Mouse (Mus musculus): ENCODE data around the gene Klhl10. TPM values are rescaled to one million over a fixed set of nuclear protein-coding genes. Genes with fewer than 3 reads are reported as not detected.

Gene Klhl10
- 0.63 and 0.71 TPM in 2 replicates for polyA plus RNA-seq (2015; fragmentation: Nextera tagmentation; extraction: Ambion mirVana)

DNA sequence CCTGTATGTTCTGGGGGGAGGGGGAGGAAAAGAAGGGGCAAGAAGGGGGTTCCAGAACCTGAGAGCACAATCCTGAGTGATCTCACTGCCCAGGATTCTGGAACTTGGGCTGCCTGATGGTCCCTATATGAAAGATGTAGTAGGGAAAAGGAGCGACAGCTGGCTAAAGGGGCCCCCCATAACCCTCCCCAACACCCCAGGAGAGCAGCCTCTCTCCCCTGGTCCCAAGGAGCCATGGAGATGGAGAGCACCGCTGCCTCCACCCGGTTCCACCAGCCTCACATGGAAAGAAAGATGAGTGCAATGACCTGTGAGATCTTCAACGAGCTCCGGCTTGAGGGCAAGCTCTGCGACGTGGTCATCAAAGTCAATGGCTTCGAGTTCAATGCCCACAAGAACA, at the start of gene Klhl10, which contains the start of gene Nt5c3b:
Gene Klhl10, plus strand, starts transcription at position 121 of the 400 bp plus-strand sequence.
Gene Nt5c3b, minus strand, starts transcription at position 12 of the 400 bp plus-strand sequence.

DNA sequence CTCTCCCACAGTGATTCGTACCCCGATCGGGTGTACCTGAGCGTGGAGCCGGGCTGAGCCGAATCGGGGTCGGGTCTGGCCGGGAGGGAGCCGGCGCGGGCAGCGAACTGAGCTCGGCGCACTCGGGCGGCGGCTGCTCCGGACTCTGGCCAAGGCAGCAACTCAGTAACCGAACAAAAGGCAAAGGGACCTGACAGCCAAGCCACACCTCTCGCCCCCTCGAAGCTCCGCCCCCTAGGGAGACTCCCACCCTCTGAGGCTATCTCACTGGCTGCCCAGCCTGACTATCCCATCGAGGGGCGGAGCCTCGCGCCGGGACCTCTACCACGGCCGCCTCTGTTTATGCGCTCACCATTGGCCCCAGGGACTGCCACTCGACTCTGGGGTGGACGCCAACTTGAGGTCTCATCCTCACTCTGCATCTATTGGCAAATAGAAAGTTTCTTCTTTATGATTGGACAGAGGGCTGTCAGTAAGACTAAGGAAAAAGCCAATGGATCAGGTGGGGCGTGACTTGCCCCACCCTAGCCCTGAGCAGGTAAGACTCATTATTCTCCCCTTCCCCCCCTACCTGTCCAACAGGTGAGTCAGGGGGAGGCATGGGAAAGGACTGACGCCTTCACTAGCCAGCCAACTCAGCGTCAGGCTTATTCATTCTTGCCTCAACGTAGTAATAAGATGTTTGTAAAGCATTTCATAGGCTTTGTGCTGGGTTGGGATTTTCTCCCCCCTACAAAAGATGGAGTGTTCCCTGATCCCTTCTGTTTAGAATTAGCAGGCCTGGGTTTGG, 43.9 kb upstream of the Klhl10 start, which contains the start of gene Jup:
Gene Jup, minus strand, starts transcription at position 164 of the 790 bp plus-strand sequence.

DNA sequence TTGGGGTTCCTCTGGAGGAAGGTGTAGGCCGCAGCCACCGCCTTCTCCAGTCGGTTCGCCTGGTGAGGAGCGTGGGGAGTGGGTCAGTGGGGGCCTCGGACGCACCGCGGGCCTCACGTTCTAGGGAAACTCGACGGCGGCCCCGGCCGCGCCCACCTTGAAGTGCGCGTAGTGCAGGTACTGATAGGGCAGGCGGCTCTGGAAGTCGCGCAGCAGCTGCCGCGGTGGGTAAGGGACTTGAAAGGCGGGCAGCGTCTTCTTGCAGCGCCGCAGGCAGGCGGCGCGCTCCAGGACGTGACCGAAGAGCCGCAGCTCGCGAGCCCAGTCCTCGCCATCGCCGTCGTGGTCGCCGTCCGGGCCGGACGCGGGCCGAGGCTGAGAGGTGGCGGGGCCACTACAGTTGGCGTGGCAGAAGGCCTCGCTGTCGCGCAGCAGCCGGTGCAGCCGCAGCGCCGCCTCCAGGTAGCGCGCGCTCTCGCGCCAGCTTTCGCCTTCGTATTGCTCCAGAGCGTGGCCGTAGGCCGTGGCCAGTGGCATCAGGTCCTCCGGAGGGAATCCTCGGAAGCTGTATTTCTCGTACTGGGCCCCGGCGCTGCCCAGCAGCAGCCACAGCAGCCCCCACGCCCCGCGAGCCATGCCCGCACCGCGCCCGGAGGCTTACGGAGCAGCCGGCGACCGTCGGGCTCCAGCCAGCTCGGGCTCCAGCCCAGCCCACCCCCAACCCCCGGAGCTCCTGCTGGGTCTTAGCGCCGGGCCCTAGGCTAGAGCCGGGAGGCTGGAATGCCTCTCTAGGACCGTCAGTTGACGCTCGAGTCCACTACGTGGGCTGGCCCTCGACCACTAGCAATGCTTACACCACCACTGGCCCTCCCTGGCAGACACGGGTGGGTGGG, 27.4 kb upstream of the Klhl10 start, which contains the start of gene P3h4:
Gene P3h4, minus strand, starts transcription at position 816 of the 893 bp plus-strand sequence.

DNA sequence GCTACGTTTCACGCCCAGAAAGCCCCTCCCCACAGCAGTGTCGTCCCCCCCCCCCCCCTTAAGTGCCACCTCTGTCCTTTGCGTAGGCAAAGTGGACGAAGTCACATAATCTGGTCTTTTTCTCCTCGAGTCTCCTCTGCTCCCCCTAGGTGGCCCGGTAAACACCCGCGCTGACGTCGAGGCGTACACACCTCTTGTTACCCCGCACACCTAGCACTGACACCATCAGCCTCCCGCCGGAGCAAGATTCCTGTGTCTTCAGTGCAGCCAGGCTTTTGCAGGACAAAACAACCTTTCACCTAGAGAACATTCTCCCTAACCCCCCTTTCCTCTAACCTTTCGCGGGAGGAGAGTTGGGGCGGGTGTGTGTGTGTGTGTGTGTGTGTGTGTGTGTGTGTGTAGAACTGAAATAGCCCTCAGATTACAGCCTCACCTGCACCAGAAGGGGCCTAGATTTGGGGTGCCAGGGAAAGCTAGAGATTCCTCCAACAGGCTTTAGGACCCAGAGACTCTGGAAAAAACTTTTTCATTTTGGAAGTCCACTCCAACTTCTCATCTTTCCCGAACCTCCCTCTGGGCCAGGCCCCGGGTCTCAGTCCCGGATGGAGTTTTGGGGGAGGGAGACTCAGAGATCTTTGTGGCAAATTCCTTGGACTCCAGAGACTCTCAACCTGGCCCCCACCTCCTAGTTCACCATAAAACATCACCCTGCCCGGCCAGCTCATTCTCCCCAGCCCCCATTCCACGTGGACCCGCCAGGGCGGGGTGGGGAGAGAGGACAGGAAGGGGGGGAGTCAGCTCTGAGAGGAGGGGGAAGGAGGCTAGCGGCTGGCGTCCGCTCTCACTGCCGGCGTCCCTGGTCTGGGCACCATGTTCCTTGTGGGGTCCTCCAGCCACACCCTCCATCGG, 26.5 kb upstream of the Klhl10 start, which contains the start of gene Fkbp10:
Gene Fkbp10, plus strand, starts transcription at position 784 of the 909 bp plus-strand sequence.

DNA sequence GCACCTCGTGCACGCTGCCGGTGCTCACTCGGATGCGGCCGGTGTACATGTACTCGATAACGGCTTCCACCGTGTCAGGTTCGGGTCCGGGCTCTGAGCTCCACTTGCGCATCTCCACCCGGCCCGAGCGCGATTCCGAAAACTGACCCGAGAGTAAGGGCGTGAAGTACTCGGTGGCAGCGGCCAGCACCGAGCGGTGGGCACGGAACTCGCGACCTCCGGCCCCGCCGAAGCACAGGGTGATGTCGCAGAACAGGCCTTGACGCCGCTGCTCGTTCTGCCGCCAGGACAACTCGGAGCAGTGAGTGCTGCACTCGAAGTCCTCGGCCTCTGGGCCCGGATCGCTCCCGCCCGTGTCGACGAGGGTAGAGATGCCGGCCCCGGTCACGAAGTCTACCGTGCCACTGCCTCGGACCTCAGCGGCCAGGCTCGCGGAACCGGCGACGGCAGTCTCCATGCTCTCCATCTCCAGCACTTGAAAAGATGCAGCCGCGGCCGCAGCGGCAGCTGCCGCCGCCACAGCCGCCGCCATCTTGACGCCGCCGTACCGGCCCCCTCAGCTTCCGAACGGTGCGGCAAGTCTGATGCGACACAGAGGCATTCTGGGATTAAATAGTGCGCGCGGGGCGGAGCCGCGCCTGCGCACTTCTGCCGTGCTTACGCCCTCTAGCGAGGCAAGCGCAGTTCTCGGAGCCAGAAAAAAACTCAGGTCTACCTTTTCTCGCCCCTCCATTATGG, 30.6 kb downstream of the Klhl10 start, which contains the start of gene Klhl11:
Gene Klhl11, minus strand, starts transcription at position 545 of the 738 bp plus-strand sequence.

Small RNA genes within 50 kb of the gene (microRNA-seq; reads per million reads assigned to microRNA genes)
- gene Gm27374 (not detected), gene Mir7116 (not detected)

Other genes with a start within 250 kb of the Klhl10 start
- gene Krt9, start 248.7 kb upstream of the Klhl10 start, polyA plus RNA-seq (2015; fragmentation: Nextera tagmentation; extraction: Ambion mirVana), result not detected in 2 replicates
- gene Krt14, start 234.4 kb upstream of the Klhl10 start, polyA plus RNA-seq (2015; fragmentation: Nextera tagmentation; extraction: Ambion mirVana), result 230 and 251 TPM in 2 replicates
- gene Krt16, start 193.0 kb upstream of the Klhl10 start, polyA plus RNA-seq (2015; fragmentation: Nextera tagmentation; extraction: Ambion mirVana), result not detected in 2 replicates
- 4.6 and 5.2 TPM in 2 replicates for gene Krt17, start 180.9 kb upstream of the Klhl10 start, polyA plus RNA-seq (2015; fragmentation: Nextera tagmentation; extraction: Ambion mirVana)
- not detected in 2 replicates for gene Krt42, start 172.0 kb upstream of the Klhl10 start, polyA plus RNA-seq (2015; fragmentation: Nextera tagmentation; extraction: Ambion mirVana)
- 1,889 and 2,012 TPM in 2 replicates for gene Eif1, start 122.0 kb upstream of the Klhl10 start, polyA plus RNA-seq (2015; fragmentation: Nextera tagmentation; extraction: Ambion mirVana)
- not detected in 2 replicates for gene Gast, start 107.5 kb upstream of the Klhl10 start, polyA plus RNA-seq (2015; fragmentation: Nextera tagmentation; extraction: Ambion mirVana)
- 1.4 and 2.0 TPM in 2 replicates for gene Hap1, start 85.8 kb upstream of the Klhl10 start, polyA plus RNA-seq (2015; fragmentation: Nextera tagmentation; extraction: Ambion mirVana)
- 114 and 129 TPM in 2 replicates for gene Jup, start 44.2 kb upstream of the Klhl10 start, polyA plus RNA-seq (2015; fragmentation: Nextera tagmentation; extraction: Ambion mirVana)
- 77.6 and 84.4 TPM in 2 replicates for gene P3h4, start 27.1 kb upstream of the Klhl10 start, polyA plus RNA-seq (2015; fragmentation: Nextera tagmentation; extraction: Ambion mirVana)
- 148 and 172 TPM in 2 replicates for gene Fkbp10, start 26.2 kb upstream of the Klhl10 start, polyA plus RNA-seq (2015; fragmentation: Nextera tagmentation; extraction: Ambion mirVana)
- gene Nt5c3b, start 109 bp upstream of the Klhl10 start, polyA plus RNA-seq (2015; fragmentation: Nextera tagmentation; extraction: Ambion mirVana), result 238 and 265 TPM in 2 replicates
- 4.9 TPM in 2 replicates for gene Klhl11, start 30.8 kb downstream of the Klhl10 start, polyA plus RNA-seq (2015; fragmentation: Nextera tagmentation; extraction: Ambion mirVana)
- 81.8 and 108 TPM in 2 replicates for gene Acly, start 86.1 kb downstream of the Klhl10 start, polyA plus RNA-seq (2015; fragmentation: Nextera tagmentation; extraction: Ambion mirVana)
- gene Ttc25, start 103.7 kb downstream of the Klhl10 start, polyA plus RNA-seq (2015; fragmentation: Nextera tagmentation; extraction: Ambion mirVana), result 0.18 and 0.28 TPM in 2 replicates
- gene Cnp, start 133.0 kb downstream of the Klhl10 start, polyA plus RNA-seq (2015; fragmentation: Nextera tagmentation; extraction: Ambion mirVana), result 62.8 and 69.7 TPM in 2 replicates
- 46.9 and 52.8 TPM in 2 replicates for gene Nkiras2, start 177.3 kb downstream of the Klhl10 start, polyA plus RNA-seq (2015; fragmentation: Nextera tagmentation; extraction: Ambion mirVana)
- 95.8 and 98.6 TPM in 2 replicates for gene Dnajc7, start 178.3 kb downstream of the Klhl10 start, polyA plus RNA-seq (2015; fragmentation: Nextera tagmentation; extraction: Ambion mirVana)

Measured in urinary bladder, postnatal 0 days (tissue).